Mouse (Mus musculus): ENCODE data around the gene Plpp4.

Gene Plpp4

DNA sequence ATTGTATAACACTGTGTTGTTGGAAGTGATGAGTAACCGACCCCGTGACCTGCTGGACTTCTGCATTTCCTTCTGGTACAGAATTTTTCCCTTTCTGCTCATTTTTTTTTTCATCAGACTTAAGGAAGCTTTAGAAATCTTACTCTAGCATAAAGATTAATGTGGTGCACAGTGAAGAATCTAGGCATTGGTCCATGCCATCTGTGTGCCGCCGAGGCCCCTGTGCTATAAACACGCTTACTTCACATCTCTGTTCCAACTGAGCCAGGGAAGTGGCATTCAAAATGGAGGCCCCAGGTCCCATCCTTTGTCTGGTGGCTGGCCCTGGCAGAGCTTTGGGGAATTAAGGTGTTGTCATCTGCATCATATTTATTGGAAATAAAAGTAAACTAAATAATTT is 44.8 kb downstream of the Plpp4 start:
- DNase-seq (ENCODE audit: low spot score), result no peak

- no peak for DNase-seq (ENCODE audit: low spot score)
Measured at GRCm38 (mm10) chr7:129303356-129303755, 46.5 kb downstream of the Plpp4 start.

- DNase-seq (ENCODE audit: low spot score), result peak; percentile 25
Measured at GRCm38 (mm10) chr7:129307042-129307825, 50.4 kb downstream of the Plpp4 start.

- DNase-seq (ENCODE audit: low spot score), result no peak
Measured at GRCm38 (mm10) chr7:129308661-129309060, 51.8 kb downstream of the Plpp4 start.

GRCm38 (mm10) chr7:129312521-129312920 is 55.7 kb downstream of the Plpp4 start:
- DNase-seq (ENCODE audit: low spot score), result no peak

DNA sequence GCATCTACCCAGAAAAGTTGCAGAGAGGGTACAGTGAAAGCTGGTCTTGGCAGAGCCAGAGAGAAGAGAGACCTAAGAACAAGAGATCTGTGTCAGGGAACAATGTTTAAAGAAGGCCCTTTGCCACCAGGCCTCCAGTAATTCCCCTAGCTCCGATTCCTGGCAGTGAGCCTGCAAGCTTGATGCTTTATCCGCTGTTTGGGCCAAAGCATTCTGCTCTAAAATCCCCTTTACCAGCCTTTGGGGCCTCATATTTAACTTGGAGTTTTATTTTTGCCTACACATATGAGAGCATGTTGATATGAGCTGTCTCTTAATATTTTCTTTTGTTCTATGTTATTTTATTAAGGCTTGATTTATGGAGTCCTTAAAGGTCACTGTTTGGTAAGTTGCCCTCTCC is 57.1 kb downstream of the Plpp4 start:
- DNase-seq (ENCODE audit: low spot score), result no peak

GRCm38 (mm10) chr7:129340096-129340495 is 83.3 kb downstream of the Plpp4 start:
- no peak for DNase-seq (ENCODE audit: low spot score)

- no peak for DNase-seq (ENCODE audit: low spot score)
Measured at GRCm38 (mm10) chr7:129355561-129355960, 98.7 kb downstream of the Plpp4 start.

GRCm38 (mm10) chr7:129375306-129375705 is 118.5 kb downstream of the Plpp4 start:
- no peak for DNase-seq (ENCODE audit: low spot score)

DNA sequence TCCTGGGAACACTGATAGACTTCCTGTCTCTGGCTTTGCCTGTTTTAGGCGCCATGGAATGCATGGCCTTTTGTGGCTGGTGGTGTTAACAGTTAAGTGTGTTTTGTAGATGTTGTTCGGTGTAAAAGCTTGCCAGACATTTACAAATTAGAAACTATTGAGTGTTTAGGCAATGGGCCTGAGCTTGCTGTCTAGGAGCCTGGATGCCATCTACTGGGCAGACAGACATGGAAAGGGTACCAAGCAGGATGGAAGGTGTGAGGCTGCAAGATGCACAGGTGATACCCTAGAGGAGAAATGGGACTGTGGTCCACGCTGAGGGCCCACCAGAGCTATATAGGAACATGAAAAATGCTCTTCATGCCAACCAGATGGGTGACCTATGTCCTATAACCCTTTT is 128.3 kb downstream of the Plpp4 start:
- no peak for DNase-seq (ENCODE audit: low spot score)

DNA sequence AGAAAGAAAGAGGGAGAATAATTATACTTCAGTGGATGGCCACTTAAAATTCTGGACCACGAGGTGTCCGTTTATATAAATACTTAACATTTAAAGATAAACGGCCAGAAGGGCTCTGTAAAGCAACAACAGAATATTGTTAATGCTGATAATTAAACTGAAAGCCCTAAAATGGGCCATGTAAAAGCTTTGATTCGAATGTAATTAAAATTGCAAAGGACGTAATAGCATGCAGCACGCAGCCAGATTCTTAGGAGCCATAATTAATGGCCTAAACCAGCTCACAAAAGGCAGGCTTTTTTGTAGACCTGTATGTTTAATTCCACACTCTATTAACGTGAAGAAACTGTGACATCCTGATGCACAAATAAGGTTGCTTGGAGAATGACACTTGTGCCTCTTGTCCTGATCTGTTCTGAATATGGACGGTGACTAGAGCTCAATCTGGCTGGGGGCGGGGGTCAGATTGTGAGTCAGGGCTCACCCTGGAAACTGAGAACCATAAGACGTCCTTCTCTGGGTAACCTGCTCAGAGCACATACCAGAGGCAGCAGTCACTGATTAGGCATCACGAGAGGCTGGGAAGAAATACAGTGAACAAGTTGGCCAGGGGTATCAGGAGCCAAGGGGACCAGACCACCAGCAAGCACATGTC is 136.1 kb downstream of the Plpp4 start:
- no peak for DNase-seq (ENCODE audit: low spot score)

DNA sequence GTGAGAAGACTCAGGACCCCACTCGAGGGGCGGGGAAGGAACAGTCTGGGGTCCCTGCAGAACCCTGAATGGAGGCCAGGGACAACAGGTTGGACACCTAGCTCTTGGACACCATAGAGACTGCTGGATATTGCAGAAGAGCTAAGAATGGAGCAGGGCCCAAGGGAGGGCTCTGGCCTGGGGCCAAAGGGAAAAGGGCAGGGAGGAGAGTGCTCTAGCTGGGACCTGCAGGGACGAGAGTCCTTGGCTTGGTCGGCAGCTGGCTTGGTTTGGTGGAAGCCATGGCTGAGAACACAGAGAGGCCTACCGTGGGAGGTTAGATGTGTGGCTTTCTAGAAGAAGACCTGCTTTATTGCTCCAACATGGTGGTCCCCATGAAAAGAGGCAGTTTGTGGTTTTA is 139.7 kb downstream of the Plpp4 start:
- no peak for DNase-seq (ENCODE audit: low spot score)

DNA sequence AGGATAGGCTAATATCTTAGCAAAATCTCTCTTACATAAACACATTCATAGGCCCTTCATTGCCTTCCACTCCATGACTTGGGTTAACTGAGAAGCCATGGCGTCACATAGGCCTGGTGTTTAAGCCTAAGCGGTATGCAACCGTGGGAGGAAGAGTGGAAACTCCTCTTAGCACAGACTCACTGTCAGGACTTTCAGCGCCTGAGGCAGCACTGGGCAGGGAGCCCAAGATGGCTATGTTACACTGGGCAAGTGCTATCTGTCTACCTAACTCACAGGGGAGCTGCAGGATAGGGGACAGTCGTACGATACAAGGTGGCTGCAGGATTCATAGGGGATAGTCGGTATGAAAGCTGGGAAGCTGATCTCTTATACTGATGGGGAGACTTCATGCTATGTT is 142.2 kb downstream of the Plpp4 start:
- no peak for DNase-seq (ENCODE audit: low spot score)

DNA sequence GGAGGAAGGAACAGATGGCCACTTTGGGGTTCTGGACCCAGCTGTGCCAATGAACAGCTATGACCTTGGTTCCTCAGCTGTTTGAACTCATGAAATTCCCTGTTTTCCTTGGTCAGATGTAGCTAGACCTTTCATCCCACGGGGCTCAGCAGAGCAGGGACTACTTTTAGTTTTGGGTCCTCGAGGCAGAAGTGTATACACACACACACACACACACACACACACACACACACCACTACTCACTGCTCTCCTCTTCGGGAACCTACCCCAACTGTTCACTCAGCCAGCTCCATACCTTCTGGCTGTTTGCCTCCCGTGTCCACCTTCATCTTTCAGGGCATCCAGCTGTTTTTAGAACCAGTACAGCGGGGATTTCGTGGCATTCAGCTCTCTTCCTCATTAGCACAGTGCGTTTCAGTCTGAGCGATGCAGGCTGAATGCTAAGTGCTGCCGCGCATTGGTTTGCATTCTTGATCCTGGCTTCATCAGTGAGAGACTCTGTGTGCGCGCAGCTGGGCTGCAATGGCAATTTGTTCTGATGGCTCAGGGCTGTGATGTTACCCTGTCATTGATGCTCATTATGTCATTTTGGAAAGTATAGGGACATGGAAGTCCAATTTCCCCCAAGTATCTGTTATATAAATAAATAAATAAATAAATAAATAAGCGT is 146.0 kb downstream of the Plpp4 start:
- DNase-seq (ENCODE audit: low spot score), result no peak

DNA sequence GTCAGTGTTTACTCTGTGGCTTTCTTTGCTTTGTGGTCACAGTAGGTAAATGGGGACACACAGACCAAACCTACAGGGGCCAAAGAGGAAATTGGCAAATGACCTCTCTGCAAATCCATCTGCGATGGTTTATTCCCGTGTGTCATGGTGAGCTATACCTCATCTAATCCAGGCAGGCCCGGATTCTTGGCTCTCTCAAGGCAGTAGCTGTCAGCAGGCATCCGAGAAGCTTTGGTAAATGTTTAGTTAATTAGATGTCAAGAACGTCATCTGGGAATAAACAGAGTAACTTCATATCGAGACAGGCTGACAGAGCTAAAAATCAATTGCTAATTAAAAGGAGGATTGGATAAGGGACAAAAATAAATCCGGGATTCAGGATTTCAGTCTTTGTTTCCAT is 149.2 kb downstream of the Plpp4 start:
- no peak for DNase-seq (ENCODE audit: low spot score)

GRCm38 (mm10) chr7:129412695-129413094 is 155.9 kb downstream of the Plpp4 start:
- no peak for DNase-seq (ENCODE audit: low spot score)

DNA sequence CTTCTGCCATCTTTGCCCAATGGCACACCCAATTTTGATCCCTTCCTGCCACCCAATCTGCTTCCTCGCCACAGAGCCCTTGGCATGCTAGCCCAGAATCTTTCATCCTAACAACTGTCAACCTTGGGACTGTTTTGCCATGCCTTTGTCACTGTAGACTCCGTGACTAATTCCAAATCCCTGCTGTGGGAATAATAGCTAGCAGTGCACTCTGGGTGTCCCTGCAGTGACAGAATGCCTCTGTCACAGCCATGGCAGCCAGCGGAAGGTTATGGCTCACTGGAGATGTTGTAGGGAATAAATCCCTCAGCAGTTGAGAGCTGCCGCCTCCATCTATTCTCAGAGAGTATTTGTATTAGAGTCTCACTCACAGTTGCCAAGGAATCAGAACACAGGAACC is 158.3 kb downstream of the Plpp4 start:
- DNase-seq (ENCODE audit: low spot score), result no peak

GRCm38 (mm10) chr7:129421181-129421580 is 164.3 kb downstream of the Plpp4 start:
- no peak for DNase-seq (ENCODE audit: low spot score)

DNA sequence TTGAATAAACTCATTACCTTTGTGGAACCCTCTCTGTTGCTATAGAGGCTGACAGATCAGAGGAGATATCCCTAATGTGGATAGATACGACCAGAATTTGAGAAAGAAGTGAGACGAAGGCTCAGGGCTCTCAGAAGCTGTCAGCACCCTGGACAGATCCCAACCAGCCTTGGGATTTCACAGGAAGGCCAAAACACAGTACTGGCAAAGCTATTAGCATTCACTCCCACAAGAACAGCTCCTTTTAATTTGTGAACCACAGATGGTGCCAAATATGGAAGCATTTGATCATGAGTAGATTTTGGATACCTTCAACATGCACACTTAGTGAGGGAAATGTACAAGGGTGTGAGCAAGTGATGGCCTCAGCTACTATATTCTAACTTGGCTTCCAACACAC is 168.7 kb downstream of the Plpp4 start:
- peak; percentile 17 for DNase-seq (ENCODE audit: low spot score)

DNA sequence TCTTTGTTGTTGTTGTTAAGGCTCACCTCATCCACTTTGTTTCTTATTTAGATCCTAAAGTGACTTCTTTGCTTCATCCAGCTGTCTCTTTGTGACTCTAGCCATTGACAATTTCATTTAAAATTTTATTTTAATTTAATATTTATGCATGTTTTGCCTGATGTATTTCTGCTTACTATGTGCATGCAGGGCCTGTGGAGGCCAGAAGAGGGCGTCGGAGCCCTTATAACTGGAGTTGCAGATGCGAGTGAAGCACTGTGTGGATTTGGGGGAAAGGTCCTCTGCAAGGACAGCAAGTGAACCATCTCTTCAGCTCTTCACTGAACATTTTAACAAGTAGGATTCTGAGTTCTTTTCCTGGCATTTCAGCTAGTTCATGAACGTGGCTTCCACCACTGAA is 172.0 kb downstream of the Plpp4 start:
- DNase-seq (ENCODE audit: low spot score), result no peak

GRCm38 (mm10) chr7:129429903-129430302 is 173.1 kb downstream of the Plpp4 start:
- no peak for DNase-seq (ENCODE audit: low spot score)

All from yolk sac, embryonic 10.5 days (tissue).